Mouse (Mus musculus) forelimb bud, embryonic 11.5 days (tissue): ENCODE measurements around the gene Dgcr6.

Experiments
- DNase-seq: peaks from one replicate; pipeline ENCODE4 v3.0.0-alpha.2; 2012; ENCODE audit warnings: low read depth, low spot score

Dgcr6 gene

DNA sequence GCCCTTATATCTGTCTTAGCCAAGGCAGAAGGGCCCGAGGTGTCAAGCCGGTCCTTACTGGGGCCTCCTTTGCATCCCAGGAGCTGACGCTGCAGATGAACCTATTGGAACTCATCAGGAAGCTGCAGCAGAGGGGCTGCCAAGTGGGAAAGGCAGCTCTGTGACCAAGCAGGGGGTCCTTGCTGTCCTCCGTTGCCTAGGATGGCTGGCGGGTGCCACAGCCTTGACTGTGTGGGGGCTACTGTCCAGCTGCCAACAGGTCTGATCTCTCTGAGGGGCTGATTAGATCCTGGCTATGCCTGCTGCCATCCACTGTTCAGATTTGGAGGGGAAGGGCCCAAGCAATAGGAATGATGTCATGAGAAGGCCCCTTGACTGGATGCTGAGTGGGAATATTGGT is 18.1 kb downstream of the Dgcr6 start:
- no peak for DNase-seq

DNA sequence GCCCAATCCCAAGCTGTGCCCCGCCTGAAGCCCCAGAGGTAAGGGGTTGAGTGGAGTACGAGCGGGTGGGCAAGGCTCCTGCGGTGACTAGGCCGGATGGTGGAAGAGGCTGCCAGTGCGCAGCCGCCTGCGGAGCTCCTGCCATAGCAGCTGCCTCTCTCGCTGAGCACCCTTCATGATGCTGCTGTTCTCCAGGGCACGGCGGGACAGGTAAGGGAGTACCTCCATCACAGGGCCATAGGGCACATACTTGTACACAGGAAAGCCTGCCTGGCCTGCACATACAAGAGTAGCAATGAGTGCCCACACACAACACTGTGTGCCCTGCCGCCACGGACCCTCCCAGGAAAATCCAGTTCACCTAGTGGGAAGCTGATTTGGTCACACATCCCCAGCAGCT is 19.4 kb downstream of the Dgcr6 start:
- no peak for DNase-seq

DNA sequence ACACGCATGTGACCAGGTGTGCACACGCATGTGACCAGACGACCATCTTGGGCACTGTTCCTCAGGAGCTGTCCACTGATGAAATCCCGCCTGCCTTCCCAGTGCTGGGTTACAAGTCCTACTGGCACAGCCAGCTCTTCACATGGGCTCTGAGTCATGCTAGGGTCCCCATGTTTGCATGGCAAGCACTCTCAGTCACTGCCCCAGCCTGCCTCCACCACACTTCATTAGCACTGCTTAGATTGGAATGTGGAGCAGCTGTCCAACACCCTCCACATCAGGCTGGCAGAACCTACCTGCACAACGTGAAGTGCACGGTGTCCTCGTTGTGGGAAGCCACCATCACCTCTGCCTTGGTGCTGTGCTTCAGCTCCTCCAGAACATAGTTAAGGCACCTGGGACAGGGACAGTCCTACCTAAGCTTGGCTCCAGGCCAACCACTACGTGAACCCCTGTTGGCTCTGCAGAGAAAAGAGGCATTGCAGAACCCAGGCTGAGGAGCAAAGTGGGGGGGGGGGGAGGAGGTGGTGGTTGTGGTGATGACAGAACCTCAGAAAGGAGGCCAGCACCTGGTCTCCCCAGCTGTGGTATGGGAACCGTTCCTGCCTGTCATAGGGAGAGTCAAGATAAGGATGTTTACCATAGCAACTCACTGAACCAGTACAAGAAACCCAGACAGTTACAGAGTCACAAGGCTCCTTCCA is 20.8 kb downstream of the Dgcr6 start:
- no peak for DNase-seq

DNA sequence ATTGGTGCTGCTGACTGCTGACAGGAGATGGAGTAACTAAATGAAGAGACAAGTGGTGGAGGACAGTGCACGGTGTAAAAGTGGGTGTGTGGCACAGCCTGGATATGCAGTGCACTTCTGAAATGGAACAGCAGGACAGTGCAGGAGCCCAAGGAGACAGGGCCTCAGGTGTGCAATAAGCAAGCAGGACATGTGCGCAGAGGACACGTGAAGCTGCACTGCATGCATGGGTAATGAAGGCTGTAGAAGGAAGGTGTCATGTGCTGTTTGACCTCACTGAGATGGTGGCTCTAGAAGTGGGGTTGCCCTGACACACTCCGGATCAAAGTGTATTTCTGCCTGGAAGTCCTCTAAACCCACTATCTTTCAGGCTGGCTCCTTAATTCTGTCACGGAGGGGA is 22.0 kb downstream of the Dgcr6 start:
- DNase-seq, result no peak

- no peak for DNase-seq
These were observed 22.5 kb downstream of the Dgcr6 start for GRCm38 (mm10) chr16:18075201-18075600.

DNA sequence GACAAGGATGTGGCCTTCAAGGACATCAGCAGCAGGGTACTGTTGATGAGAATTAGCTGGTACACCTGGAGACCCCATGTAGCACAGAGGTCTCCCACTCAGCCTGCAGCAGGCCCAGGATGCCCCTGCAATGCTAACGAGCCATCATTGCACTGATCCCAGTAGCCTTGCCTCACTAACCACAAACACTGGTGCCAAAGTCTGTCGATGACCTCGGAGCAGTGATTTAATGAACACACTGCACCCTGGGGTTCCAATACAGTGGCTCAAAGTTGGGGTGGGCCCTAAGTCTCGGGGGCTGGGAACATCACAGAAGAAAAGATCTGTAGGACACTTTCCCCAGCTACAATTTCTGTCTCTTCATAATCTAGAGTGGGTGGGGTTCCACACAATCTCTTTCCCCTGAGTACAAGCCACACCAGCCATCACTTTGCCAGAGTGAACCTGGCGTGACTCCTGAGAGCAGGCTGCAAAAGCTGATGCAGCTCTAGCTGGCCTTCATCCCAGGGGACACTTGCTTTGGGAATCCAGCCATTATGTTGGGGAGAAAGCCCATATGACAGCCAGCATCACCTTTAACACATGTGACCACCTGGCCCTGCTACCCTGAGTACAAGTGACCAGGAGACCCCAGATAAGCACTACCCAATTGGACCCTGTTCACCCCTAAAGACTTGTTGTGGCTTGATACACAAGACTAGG is 25.8 kb downstream of the Dgcr6 start:
- no peak for DNase-seq

- no peak for DNase-seq
These were observed 26.6 kb downstream of the Dgcr6 start for GRCm38 (mm10) chr16:18079300-18079699.

- no peak for DNase-seq
These were observed 27.5 kb downstream of the Dgcr6 start for GRCm38 (mm10) chr16:18080171-18080570.

DNA sequence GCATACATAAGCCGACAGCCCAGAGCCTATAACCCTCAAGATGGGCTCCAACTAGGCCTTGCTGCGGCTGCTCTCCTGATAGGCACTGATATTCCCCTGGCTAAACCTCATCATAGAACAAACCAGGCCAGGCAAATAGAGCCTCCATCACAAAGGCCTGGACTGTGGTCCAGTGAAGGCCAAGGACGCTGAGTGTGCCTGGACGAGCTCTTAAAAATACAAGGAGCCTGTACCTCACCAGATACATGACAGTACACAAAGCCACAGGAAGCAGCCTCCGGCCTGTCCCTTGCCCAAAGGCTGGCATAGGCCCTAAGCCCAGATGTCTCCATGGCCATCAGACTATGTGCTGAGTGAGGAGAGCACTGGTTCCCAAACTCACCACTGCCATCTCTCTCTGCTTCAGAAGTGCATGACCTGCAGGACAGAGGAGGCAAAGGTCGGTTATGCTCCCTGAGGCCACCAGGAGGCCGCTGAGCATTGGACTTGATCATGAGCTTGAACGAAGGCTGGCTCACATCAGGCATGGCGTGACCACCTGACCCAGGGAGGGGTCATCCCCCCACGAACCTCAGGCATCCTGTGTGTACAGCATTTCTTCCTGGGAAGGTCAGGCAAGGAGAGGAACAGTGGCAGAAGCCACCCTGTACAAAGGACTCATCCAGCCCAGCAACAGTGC is 28.6 kb downstream of the Dgcr6 start:
- no peak for DNase-seq

DNA sequence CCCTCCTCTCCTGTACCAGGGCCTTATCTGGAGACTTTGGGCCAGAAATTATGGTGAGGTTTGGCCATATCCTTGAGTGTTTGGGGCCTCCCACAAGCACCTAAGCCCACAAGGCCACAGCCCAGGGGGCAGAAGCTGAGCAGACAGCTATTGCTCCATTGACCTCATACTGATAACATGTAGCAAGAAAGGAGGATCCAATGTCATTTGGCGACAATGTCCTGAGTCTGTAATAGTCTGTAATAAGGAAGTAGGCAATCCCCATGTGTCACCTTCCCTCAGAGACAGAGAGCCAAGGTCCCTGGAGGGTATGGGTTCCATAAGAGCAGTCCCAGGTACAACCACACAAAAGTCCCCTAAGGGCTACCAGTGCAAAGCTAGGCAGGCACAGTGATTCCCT is 29.6 kb downstream of the Dgcr6 start:
- no peak for DNase-seq

- no peak for DNase-seq
These were observed 30.7 kb downstream of the Dgcr6 start for GRCm38 (mm10) chr16:18083231-18083951.

- no peak for DNase-seq
These were observed 31.6 kb downstream of the Dgcr6 start for GRCm38 (mm10) chr16:18084262-18084661.

GRCm38 (mm10) chr16:18087101-18087500 is 34.4 kb downstream of the Dgcr6 start:
- no peak for DNase-seq

DNA sequence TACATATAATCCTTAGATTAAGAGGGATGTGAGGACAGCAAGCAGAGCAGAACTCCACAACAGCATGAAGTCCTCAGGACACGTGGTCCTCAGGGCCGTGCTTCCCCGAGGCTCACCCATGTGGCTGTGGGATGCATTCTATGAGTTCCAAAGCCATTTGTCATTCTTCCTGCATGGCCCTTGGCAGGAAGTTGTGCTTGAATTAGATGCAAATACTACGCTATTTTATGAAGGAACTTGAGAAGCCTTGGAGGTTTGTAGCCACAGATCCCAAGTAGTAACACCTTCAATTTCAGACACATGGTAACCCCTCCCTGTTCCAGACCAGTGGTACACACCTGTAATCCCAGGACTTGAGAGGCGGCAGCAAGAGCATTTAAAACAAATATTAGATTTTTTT is 43.7 kb downstream of the Dgcr6 start:
- DNase-seq, result no peak

DNA sequence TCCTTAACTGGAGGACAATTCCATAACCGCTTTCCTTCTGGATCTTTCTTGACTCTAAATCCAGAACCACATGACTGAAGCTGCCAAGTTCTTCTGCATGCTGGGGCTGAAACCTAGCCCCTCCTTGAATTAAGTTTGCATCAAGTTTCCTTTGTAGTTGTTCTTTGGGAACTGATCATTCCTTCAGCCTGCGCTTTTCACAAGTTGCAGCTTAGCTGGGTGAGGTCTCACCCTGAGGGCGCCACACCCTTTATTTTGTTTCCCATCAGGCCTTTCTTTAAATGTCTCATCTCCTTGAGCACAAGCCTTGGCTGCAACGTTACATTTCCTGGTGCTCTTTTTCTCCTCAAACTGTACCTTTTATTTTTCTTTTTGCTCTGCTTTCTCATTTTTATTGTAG is 50.2 kb downstream of the Dgcr6 start:
- no peak for DNase-seq

GRCm38 (mm10) chr16:18103366-18103765 is 50.7 kb downstream of the Dgcr6 start:
- DNase-seq, result no peak

DNA sequence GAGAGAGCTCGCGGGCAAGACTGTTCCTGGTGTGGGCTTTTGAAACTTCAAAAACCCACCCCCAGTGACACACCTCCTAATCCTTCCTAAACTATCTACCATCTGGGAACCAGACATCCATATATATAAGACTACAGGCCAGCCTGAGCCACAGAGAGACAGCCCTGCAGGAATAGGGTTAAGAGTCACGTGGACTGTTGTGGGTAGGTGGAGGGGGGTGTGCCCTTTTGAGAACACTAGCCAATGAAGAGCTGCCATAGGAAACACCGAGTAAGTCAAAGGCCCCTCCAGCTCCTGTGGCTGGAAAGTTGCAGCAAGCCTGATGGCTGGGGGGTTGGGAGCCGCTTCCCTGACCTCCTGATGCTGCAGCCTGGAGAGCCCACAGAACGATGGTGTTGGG is 51.1 kb downstream of the Dgcr6 start:
- DNase-seq, result no peak

GRCm38 (mm10) chr16:18108221-18108966 is 55.7 kb downstream of the Dgcr6 start:
- DNase-seq, result peak; percentile 51

DNA sequence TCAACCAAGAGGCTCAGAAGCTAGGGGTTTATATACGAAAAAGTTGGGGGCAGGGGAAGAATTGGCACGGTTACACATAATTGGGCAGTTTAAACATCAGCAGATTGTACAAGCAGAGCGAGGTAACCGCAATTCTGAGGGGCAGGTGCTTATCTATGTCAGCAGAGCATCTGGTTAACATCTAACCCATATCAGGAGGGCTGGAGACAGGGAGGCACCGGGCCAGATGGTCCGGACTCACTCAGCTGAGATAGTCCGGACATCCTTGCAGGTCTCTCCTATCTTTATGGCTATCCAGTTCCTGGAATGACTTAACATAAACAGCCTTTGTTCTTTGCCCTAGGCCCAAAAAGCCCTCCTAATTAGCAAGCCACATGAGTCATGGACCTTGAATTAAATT is 58.4 kb downstream of the Dgcr6 start:
- DNase-seq, result no peak

GRCm38 (mm10) chr16:18116467-18116866 is 63.8 kb downstream of the Dgcr6 start:
- no peak for DNase-seq

DNA sequence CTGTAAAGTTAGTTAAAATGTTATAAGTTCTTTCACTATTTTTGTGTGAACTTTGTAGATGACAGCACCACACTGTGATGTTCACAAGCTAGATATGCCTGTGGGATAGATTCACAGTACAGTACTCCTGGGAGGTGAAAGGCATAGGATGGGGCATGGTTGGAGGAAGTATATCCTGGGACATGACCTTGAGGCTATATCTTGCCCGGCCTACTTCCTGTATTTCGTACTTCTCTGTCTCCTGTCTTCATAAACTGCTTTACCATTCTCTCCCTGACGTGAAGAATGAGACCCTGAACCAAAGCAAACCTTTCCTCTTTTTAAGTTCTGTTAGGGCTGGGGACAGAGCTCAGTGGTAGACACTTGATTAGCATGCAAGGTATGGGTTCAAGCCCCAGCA is 65.6 kb downstream of the Dgcr6 start:
- no peak for DNase-seq
